Mouse (Mus musculus) layer of hippocampus, adult 18-20 months (tissue): ENCODE results near the gene Notch2. TPM values are rescaled to one million over a fixed set of nuclear protein-coding genes. Genes with fewer than 3 reads are reported as not detected.

Experiments
- total RNA-seq, 2 experiments: library from RNA; stranded (reverse); gene quantifications; 2 replicates each; pipeline ENCODE4 v1.2.3; 2021

Gene Notch2
- total RNA-seq, 2 experiments from 2014 or later, result 21.4 to 22.8 TPM

Other genes with a start within 250 kb of the Notch2 start
- gene Pde4dip, start 124.8 kb upstream of the Notch2 start, total RNA-seq, result 100 to 1,000 TPM; 228 to 229 TPM
- 10 to 100 TPM; 77.2 to 80.5 TPM for gene Sec22b, start 112.3 kb upstream of the Notch2 start, total RNA-seq
- not detected for gene Adam30, start 147.1 kb downstream of the Notch2 start, total RNA-seq
- gene Reg4, start 208.6 kb downstream of the Notch2 start, total RNA-seq, result not detected